Mouse (Mus musculus) liver, embryonic 11.5 days (tissue): ENCODE results near the gene Jph4. TPM values are rescaled to one million over a fixed set of nuclear protein-coding genes. Genes with fewer than 3 reads are reported as not detected.
A peak's percentile ranks its signal among the peaks of the same experiment; 100 is the strongest.

ENCODE experiments used
- ATAC-seq: fragments of 200-750 bp; cut with Nextera tagmentation; replicated peaks from 2 replicates; pipeline ENCODE4 v1.8.0; 2017; ENCODE audit warnings: moderate number of reproducible peaks, mild to moderate bottlenecking, moderate TSS enrichment, moderate library complexity; ENCODE audit not compliant: low FRiP score
- DNase-seq: peaks from one replicate; pipeline ENCODE4 v3.0.0-alpha.2; 2017; ENCODE audit warnings: low spot score
- H3K27ac ChIP-seq: fragments of 300-500 bp; sonication (generic); 2 replicates; pipeline ENCODE4 v1.5.1; 2014; ENCODE audit warnings: mild to moderate bottlenecking, low read depth, low read length, control low read depth
- H3K27me3 ChIP-seq: fragments of 300-500 bp; sonication (generic); replicated peaks from 2 replicates; pipeline ENCODE4 v1.6.1; 2014; ENCODE audit warnings: low read length, mixed read lengths; ENCODE audit not compliant: control insufficient read depth, insufficient read depth
- H3K36me3 ChIP-seq: fragments of 300-500 bp; sonication (generic); 2 replicates; pipeline ENCODE4 v1.6.1; 2014; ENCODE audit warnings: mild to moderate bottlenecking, low read length, moderate library complexity, mixed read lengths; ENCODE audit not compliant: control insufficient read depth, insufficient read depth
- H3K4me1 ChIP-seq: fragments of 300-500 bp; sonication (generic); replicated peaks from 2 replicates; pipeline ENCODE4 v1.6.1; 2014; ENCODE audit warnings: low read length, mixed read lengths; ENCODE audit not compliant: control insufficient read depth, insufficient read depth
- H3K4me2 ChIP-seq: fragments of 300-500 bp; sonication (generic); 2 replicates; pipeline ENCODE4 v1.6.1; 2014; ENCODE audit warnings: mild to moderate bottlenecking, control low read depth, moderate library complexity
- H3K4me3 ChIP-seq: fragments of 300-500 bp; sonication (generic); 2 replicates; pipeline ENCODE4 v1.5.1; 2014; ENCODE audit warnings: low read depth, low read length, control low read depth
- H3K9ac ChIP-seq: fragments of 300-500 bp; sonication (generic); 2 replicates; pipeline ENCODE4 v1.6.1; 2014; ENCODE audit warnings: low read depth, low read length, control low read depth
- H3K9me3 ChIP-seq: fragments of 300-500 bp; sonication (generic); 2 replicates; pipeline ENCODE4 v1.6.1; 2016; ENCODE audit warnings: low read length, inconsistent platforms, mixed read lengths; ENCODE audit not compliant: control insufficient read depth
- WGBS: fragments of 180-500 bp; shearing (Covaris S2); extraction: QIAGEN DNeasy Blood & Tissue Kit; methylation state at CpG from one replicate; pipeline ENCODE4 v1.1.7; 2014; 5-methylcytosine and 5-hydroxymethylcytosine counted together
- polyA plus RNA-seq: library from polyadenylated mRNA; unstranded; fragments of >200 nt; fragmentation: Nextera tagmentation; extraction: Ambion mirVana; gene quantifications from 2 replicates; pipeline ENCODE4 v1.2.1, GENCODE M21; 2014

Gene Jph4
- polyA plus RNA-seq, 1 experiment from 2014 or later: 0.60 TPM

GRCm38 (mm10) chr14:55125711-55126110 lies 9.0 kb upstream of the Jph4 start:
- Histone ChIP-seq H3K4me1 (peaks cover 6% of the 10 kb centered on the region; the same call in 1 of the 2 replicates), H3K9me3 (no peaks in the 10 kb centered on the region), H3K4me3 (no peak overlapping the region), H3K27ac (no peak overlapping the region), H3K4me2 (no peak overlapping the region), H3K27me3 (no peaks in the 10 kb centered on the region), H3K9ac (no peak overlapping the region), H3K36me3 (no peaks in the 10 kb centered on the region)
- ATAC-seq (no peak), DNase-seq (no peak)
- 76% methylated on average over 5 of the region's 5 CpGs for WGBS

GRCm38 (mm10) chr14:55122359-55122758 lies 5.6 kb upstream of the Jph4 start:
- ATAC-seq: no peak
- 48% methylated on average over 8 of the region's 8 CpGs for WGBS
- Histone ChIP-seq H3K36me3 (no peaks in the 10 kb centered on the region), H3K4me1 (peaks cover 6% of the 10 kb centered on the region; the same call in 1 of the 2 replicates), H3K9me3 (no peaks in the 10 kb centered on the region), H3K27me3 (peaks cover 7% of the 10 kb centered on the region), H3K4me3 (no peak overlapping the region), H3K9ac (no peak overlapping the region), H3K4me2 (peak overlapping the region; percentile 47), H3K27ac (no peak overlapping the region)
- DNase-seq: no peak

- Histone ChIP-seq H3K4me1 (peaks cover 6% of the 10 kb centered on the region; the same call in 1 of the 2 replicates), H3K4me2 (peak overlapping the region; percentile 47), H3K27ac (no peak overlapping the region), H3K36me3 (no peaks in the 10 kb centered on the region), H3K9me3 (no peaks in the 10 kb centered on the region), H3K4me3 (no peak overlapping the region), H3K9ac (no peak overlapping the region), H3K27me3 (peaks cover 11% of the 10 kb centered on the region)
- DNase-seq (peak; percentile 61), ATAC-seq (no peak)
- 3% methylated on average over 5 of the region's 5 CpGs for WGBS
These were observed 5.2 kb upstream of the Jph4 start for GRCm38 (mm10) chr14:55121947-55122346.

- no peak overlapping the region for H3K4me2 ChIP-seq
- DNase-seq: no peak
- WGBS: 55% methylated on average over 4 of the region's 4 CpGs
- peaks cover 17% of the 10 kb centered on the region for H3K4me1 ChIP-seq
- H3K4me3 ChIP-seq: no peak overlapping the region
- H3K9me3 ChIP-seq: no peaks in the 10 kb centered on the region
- peaks cover 35% of the 10 kb centered on the region for H3K27me3 ChIP-seq
- H3K36me3 ChIP-seq: no peaks in the 10 kb centered on the region
- ATAC-seq: no peak
- no peak overlapping the region for H3K27ac ChIP-seq
- H3K9ac ChIP-seq: no peak overlapping the region
These were observed 2.8 kb upstream of the Jph4 start for GRCm38 (mm10) chr14:55119421-55120134.

GRCm38 (mm10) chr14:55118852-55119251 lies 2.1 kb upstream of the Jph4 start:
- no peak for DNase-seq
- Histone ChIP-seq H3K4me1 (peaks cover 22% of the 10 kb centered on the region), H3K36me3 (no peaks in the 10 kb centered on the region), H3K9me3 (no peaks in the 10 kb centered on the region), H3K27ac (no peak overlapping the region), H3K4me2 (no peak overlapping the region), H3K9ac (no peak overlapping the region), H3K4me3 (no peak overlapping the region), H3K27me3 (peaks cover 42% of the 10 kb centered on the region)
- ATAC-seq: no peak
- 77% methylated on average over 4 of the region's 4 CpGs for WGBS

- H3K4me2 ChIP-seq: peak overlapping the region; percentile 90
- H3K27me3 ChIP-seq: peaks cover 68% of the 10 kb centered on the region
- no peak for DNase-seq
- no peak overlapping the region for H3K27ac ChIP-seq
- 7% methylated on average over 8 of the region's 8 CpGs for WGBS
- H3K36me3 ChIP-seq: no peaks in the 10 kb centered on the region
- H3K9ac ChIP-seq: no peak overlapping the region
- no peaks in the 10 kb centered on the region for H3K9me3 ChIP-seq
- H3K4me1 ChIP-seq: peaks cover 15% of the 10 kb centered on the region
- 0 out of 2 replicates have a peak overlapping the region, but pooled peaks have one; percentile 58 for H3K4me3 ChIP-seq
- ATAC-seq: no peak
These were observed 889 bp downstream of the Jph4 start for GRCm38 (mm10) chr14:55115846-55116245.

- no peaks in the 10 kb centered on the region for H3K36me3 ChIP-seq
- H3K27me3 ChIP-seq: peaks cover 75% of the 10 kb centered on the region
- peak overlapping the region; percentile 90 for H3K4me2 ChIP-seq
- 0 out of 2 replicates have a peak overlapping the region, but pooled peaks have one; percentile 15 for H3K9ac ChIP-seq
- H3K4me1 ChIP-seq: peaks cover 15% of the 10 kb centered on the region
- peak; percentile 57 for DNase-seq
- no peak overlapping the region for H3K27ac ChIP-seq
- ATAC-seq: no peak; the same call in 1 of the 2 replicates
- H3K9me3 ChIP-seq: no peaks in the 10 kb centered on the region
- 1% methylated on average over 65 of the region's 78 CpGs for WGBS
- peak overlapping the region; percentile 58 for H3K4me3 ChIP-seq
These were observed 1.7 kb downstream of the Jph4 start for GRCm38 (mm10) chr14:55114759-55115701.

GRCm38 (mm10) chr14:55113975-55114645 lies 2.6 kb downstream of the Jph4 start:
- H3K9me3 ChIP-seq: no peaks in the 10 kb centered on the region
- WGBS: 11% methylated on average over 26 of the region's 26 CpGs
- H3K27me3 ChIP-seq: peaks cover 84% of the 10 kb centered on the region
- peak overlapping the region; percentile 90 for H3K4me2 ChIP-seq
- no peak overlapping the region for H3K9ac ChIP-seq
- peaks cover 19% of the 10 kb centered on the region for H3K4me1 ChIP-seq
- ATAC-seq (no peak), DNase-seq (no peak)
- no peak overlapping the region for H3K27ac ChIP-seq
- H3K4me3 ChIP-seq: peak overlapping the region; percentile 58
- no peaks in the 10 kb centered on the region for H3K36me3 ChIP-seq
